Mouse (Mus musculus): Measurements from ENCODE around the gene Nmnat3.
A peak's percentile ranks its signal among the peaks of the same experiment; 100 is the strongest.

Nmnat3 gene

DNA sequence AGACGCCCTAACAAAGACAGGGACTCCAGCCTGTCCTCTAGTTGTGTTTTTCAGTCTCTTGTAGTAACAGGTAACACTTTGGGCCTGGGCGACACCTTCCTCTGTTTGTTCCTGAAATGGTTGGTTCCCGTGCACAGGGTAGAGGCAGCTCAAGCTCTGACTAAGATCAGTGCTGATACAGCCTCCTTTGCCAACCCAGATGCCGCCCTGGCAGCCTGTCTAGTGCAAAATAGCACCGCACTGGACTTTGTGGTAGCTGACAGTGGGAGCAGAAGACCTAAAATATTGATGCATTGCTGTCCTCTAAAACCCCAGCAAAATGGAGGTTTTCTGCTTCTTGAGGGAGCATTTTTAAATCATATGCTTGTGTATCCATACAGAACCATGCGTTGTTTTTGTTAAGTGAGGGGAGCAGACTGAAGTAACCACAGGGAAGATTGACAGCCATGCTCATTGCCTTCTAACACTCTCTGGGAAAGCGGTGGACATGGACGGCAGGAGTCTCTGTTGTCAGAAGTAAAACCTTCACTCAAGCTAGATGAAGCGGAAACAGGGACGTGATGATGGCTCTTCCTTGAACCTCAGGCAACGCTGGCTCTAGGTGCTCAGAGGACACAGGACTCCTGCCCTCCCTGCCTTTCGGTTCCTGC, 24.2 kb downstream of the Nmnat3 start:
- DNase-seq (ENCODE audit: low read depth, low spot score), result no peak

DNA sequence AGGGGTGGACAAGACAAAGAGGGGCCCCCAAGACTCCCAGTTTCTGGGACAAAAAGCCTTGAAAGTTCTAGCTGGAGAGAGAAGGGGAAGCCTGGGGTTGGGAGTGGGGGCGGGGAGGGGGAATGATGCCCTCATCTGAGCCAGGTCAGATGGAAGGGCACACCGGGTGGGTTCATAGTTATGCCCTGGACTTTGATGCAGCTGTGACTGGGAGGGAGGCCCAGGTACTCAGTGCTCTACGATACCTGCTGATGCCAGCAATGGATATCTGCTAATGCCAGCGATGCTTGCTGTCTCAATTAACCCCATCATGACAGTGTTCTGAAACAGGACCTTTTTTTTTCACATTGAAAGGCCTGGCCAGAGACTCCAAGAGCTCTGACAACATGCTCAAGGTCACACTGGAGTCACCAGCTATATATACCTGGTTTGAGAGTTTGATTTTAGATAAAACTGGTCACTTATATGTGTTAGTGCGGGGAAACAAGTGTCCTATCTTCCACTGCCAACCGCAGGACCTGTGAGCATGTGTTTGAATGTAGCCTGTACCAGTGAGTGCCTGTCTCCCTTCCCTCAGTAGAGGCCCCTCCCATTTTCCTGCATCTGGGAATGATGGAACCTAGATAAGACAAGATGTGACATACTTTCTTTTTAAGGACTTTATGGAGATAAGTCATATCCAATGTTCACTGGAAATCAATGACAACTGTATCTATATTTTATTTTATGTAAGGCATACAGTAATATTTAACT, 25.6 kb downstream of the Nmnat3 start:
- DNase-seq (ENCODE audit: low read depth, low spot score), result no peak

DNA sequence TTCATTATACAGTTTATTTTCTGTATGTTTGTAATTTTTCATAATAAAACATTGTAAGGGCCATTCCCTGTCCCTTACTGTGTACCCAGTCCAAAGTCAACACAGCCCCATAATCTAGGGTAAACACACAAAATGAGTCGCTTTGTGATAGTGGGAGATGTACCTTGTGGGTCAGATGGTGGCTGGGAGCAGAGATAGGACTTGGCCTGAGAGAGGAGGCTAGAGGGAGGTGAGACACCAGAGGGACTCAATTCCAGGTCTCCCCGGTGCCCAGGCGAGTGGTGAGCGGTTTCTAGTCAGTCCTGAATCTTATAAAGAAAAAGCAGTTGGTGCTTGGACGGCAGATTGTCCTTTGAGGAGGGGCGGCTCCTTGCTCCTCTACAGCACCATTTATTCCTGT, 26.4 kb downstream of the Nmnat3 start:
- no peak for DNase-seq (ENCODE audit: low read depth, low spot score)

DNA sequence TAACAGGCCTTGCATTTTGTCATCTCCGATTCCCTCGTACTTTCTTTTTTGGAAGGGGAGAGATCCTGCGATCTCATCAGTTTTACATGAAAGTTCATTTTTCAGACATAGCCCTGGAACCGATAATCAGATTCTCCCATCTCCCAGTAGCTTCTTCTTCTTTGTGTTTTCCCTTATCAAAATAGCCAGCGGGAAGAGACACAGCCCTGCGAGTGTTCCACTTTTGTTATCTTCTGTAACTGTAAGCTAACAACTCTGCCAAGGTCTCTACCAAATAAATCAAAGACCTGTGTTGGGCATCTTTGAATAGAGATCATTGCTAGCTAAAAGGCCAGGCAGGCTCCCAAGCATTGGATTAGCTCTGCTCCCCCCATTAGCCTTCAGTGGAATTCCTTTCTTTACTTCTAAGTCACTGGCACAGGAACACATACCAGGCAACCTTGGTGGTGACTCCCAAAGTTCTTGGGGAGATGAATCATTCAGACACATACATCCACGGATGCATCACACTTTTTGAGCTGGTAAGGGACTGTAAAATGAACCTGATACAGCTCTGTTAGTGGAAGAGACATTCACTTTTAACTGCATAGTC, 26.9 kb downstream of the Nmnat3 start:
- DNase-seq (ENCODE audit: low read depth, low spot score), result no peak

- peak; percentile 32 for DNase-seq (ENCODE audit: low read depth, low spot score)
These were observed 30.7 kb downstream of the Nmnat3 start for GRCm38 (mm10) chr9:98317897-98318296.

DNA sequence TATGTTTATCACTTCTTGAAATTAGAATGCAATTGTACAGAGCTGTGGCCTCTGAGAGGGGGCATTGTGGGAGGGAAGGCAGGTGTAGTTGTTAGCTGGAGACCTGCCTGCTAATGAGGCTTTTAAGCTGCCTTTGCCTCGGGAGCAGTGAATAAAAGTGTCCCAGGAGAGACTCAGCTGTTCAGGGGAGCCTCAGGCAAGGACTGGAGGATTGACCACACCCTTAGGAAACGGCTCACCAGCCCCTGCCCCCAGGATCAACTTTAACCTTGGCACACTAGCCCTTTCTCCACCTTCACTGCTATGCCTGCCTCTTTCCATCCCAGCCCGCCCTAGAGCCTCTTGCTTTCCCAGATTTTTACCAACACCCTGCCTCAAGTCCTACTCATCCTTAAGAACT, 31.6 kb downstream of the Nmnat3 start:
- DNase-seq (ENCODE audit: low read depth, low spot score), result peak; percentile 2

GRCm38 (mm10) chr9:98320785-98321184, 33.5 kb downstream of the Nmnat3 start:
- no peak for DNase-seq (ENCODE audit: low read depth, low spot score)

DNA sequence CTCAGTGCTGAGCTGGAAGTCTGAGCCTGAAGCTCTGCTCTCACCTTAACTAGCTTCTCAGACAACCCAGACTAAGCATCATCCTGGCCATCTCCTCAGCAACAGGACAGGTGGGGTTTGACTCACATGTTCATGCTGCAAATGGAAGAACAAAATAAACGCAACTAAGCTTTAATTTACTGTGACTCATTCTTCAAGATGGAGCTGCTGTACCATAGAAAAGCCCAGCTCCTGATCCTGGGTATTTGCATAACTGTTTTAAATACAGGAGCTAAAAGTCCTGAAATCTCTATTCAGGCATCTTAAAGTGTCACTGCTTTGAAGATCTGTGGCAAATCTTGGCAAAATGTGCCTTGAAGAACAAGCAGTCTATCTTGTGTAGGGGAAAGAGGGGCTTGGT, 38.9 kb downstream of the Nmnat3 start:
- no peak for DNase-seq (ENCODE audit: low read depth, low spot score)

DNA sequence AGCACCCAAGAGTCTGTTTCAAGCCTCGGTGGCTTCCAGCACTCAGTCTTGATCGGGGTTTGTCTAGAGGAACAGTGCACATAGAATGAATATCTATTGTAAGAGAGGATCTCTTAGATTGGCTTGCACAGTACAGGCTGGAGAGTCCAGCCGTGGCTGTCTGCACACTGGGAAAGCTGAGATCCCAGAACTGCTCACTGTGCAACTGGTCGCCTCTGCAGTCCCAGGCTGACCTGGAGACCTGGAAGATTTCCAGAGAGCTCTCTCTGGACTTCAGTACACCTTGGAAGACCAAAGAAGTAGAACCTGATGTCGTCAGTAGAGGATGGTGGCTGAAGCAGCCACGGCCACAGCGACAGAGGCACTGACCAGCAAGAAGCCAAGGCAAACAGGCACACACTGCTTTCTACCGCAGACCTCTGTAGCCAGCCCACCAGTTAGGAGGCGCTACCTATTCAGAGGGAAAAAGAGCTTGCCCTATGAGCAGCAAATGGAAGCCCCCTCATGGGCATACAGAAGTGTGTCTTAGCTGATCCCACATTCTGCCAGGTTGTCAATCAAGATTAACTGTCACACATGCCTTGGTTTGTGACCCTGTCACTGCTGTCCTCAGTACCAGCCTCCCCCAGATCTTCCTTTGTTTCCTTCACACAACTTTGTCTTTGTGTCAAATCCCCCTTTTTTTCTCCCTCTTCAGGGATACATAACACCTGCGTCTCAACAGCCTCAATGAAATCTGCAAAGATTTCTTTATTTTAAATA, 41.4 kb downstream of the Nmnat3 start:
- DNase-seq (ENCODE audit: low read depth, low spot score), result no peak

DNA sequence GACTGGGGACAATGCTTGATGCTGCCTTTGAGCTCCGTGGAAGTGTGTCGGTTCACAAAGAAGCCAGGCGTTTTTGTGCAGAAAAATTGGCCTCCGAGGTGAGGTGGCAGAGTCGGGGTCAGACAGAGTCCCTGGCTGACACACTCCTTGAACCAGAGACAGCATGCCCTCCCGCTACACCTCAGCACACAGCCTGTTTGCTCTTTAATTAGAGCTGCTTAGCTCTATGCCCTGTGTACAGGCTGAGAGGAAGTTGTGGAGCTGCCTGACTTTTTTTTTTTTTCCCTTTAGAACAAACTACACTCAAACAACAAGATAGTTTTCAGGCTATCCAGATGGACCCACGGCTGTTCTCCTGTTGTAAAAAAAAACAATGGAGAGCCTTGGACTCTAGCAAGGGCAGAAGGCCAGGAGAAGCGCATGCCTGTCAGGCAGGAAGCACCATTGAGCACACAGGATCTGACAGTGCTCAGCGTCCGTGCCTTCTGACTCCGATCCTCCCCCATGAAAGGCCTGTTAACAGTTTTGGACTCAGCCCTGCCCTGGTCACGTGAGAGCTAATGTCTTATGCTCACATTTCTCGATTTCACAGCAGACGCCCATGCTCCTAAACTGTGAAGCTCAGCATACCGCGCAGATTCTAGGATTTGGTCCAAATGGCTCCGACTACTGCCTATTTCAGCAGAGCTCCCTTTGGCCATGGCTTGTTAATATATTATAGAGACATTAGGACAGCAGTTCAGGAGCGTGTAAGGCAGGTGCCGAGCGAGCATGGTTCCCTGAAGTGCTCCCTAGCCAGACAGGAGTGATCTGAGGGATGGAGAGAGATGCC, 42.3 kb downstream of the Nmnat3 start:
- DNase-seq (ENCODE audit: low read depth, low spot score), result peak; percentile 3

DNA sequence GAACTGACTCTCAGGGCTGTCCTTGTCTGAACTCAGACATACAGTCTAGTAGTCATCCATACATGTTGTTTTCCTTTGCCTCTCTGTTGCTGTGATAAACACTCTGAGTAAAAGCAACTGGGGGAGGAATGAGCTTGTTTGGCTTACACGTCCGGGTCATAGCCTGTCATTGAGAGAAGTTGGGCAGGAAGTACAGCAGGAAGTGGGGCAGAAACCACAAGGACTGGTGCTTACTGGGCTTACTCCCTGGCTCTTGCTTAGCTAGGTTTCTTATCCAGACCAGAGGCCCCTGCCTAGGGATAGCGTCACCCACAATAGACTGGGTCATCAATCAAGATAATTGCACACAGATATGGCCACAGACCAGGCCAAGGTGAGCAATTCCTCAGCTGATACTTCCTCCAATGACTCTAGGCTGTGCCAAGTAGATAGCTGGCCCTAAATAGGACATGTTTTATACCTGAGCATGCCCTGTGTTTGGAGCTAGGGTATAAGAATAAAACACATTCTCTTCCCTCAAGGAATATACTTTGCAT, 46.1 kb downstream of the Nmnat3 start:
- no peak for DNase-seq (ENCODE audit: low read depth, low spot score)

- no peak for DNase-seq (ENCODE audit: low read depth, low spot score)
These were observed 50.9 kb downstream of the Nmnat3 start for GRCm38 (mm10) chr9:98337881-98338769.

DNA sequence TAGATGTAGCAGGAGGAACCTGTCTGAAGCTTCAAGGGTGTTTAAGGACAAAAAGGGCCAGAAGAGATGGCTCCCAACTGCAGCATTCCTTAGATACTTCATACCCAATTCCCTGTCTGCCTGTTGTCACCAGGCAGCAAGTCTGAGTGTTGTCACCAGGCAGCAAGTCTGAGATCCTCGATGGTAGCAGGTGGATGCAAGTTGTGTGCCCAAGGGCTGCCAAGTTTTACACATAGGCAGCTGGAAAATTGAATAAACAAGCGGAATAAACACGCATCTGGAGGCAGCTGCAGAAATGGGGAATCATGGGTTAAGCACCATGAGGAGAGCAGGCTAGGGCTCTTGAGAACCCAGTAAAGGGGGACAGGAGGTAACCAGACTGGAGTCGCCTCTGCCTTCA, 52.7 kb downstream of the Nmnat3 start:
- DNase-seq (ENCODE audit: low read depth, low spot score), result no peak

GRCm38 (mm10) chr9:98340427-98340826, 53.2 kb downstream of the Nmnat3 start:
- DNase-seq (ENCODE audit: low read depth, low spot score), result no peak

DNA sequence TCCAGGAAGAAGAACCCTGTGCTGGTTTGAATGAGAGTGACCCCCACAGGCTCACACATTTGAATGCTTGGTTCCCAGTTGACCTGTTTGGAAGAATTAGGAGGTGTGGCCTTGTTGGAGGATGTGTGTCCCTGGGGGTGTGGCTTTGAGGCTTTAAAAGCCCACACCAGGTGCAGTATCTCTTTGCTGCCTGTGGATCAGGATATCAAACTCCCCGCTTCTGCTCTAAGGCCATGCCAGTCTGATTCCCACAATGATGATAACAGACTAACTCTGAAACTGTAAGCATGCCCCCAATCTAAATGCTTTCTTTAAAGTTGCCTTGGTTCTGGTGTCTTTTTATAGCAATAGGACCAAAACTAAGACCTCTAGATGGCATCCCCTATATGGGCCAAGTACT, 58.6 kb downstream of the Nmnat3 start:
- no peak for DNase-seq (ENCODE audit: low read depth, low spot score)

DNA sequence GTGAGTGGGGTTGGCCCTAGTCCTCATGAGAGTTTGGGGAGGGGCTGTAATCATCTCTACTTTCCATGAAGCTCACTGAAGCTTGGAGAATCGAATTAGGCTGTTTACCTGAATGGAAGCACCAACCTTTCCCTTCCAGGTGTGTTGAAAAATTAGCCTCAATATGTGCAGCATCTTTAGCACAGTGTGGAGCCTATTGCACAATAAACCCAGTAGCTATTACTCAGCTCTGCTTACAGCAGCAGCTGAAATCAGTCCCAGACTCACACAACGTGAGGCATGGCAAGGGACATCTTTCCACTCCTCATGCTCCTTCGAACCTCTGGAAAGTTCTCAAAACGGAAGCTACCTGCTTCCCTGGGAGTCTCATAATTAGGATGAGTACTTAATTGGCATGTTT, 59.0 kb downstream of the Nmnat3 start:
- no peak for DNase-seq (ENCODE audit: low read depth, low spot score)

DNA sequence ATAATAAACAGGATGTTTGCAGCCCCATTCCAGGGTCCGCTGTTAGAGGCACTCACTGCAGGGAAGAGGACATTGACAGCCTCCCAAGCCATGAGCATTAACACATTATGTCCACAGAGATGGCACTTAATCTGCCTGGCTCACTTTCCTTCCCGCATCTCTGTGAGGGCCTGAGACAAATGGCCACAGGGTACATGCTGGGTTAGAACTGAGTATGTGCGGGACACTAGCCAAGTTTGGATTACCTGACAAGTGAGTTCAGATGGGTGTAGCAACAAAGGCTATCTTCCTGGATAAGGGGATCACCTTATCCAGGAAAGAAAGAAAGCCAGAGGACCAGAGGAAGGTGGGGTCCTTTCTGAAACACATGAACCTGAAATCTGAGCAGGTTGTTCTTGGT, 59.8 kb downstream of the Nmnat3 start:
- no peak for DNase-seq (ENCODE audit: low read depth, low spot score)

DNA sequence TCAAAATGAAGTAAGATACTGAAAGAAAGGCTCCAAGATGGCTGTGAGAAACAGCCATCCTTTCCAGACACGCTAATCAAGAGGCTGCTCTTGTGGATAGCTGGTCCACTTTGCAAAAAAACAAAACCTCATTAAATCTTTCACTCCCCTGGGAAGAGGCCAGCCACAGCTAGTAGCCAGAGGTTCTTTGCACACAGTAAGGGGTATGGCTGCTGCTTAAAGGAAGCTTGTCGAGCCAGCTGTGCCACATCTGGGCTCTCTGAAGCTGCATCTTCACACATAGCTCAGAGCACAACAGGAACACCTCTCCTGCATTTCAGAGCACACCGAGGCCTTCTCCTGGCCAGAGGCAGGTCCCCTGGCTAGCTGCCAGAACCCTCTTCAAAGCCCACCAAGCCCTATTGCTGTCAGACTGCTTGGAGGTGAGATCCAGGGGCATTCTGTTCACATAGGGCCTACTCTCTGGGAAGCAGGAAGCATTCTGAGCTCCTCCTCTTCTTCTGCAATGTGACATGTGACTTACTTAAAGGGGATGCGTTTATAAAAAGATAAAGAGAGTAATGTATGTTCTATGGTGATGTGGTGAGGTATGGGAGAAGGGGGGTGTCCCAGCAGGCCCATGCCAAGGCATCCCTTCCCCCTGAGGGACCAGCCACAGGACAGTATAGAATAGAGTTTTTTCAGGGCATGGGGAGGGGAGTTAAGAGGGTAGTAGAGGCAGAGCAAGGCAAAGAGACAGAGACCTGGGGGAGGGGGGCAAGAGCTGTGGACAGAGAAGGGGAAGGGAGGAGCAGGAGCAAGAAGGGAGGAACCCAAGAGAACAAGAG, 63.3 kb downstream of the Nmnat3 start:
- peak; percentile 38 for DNase-seq (ENCODE audit: low read depth, low spot score)

DNA sequence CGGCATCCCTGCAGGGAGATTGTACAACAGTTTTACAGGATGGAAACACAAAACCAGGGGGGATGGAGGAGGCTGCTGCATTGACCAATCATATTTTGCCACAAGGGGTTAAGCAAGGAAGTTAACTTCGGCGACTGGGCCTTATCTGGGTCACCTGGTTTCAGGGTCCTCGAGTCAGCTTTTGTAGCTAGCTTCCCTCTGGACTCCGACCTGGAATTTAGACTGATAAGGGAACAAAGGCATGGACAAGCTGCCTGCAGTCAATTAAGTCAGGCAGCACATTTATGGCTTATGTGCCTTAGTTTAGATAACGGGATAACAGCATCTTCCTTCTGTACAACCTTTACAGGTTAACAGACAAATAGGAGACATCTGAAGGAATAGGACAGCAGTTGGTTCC, 65.1 kb downstream of the Nmnat3 start:
- no peak for DNase-seq (ENCODE audit: low read depth, low spot score)
